Mouse (Mus musculus): Measurements from ENCODE around the gene Sars.

- TF ChIP-seq CTCF (IDR thresholded peaks at IDR 0.05) (no peak), EP300 (IDR thresholded peaks at IDR 0.05) (no peak)
Measured at GRCm38 (mm10) chr3:108398281-108398680, 46.7 kb downstream of the Sars start.
